Mouse (Mus musculus): ENCODE measurements around the gene Extl2. TPM values are rescaled to one million over a fixed set of nuclear protein-coding genes. Genes with fewer than 3 reads are reported as not detected.

The Extl2 gene
- polyA plus RNA-seq, 2 experiments = 8.6 to 20.1 TPM

GRCm38 (mm10) chr3:116024236-116024635 lies 17.0 kb downstream of the Extl2 start:
- ATAC-seq (ENCODE audit: low FRiP score, low read depth) = no peak
- Histone ChIP-seq H3K9me3 (ENCODE audit: control insufficient read depth, low read length) (no peaks in the 10 kb centered on the region), H3K4me1 (ENCODE audit: control insufficient read depth, insufficient read depth, low read length) (no peaks in the 10 kb centered on the region), H3K4me2 (replicated peaks; ENCODE audit: low read depth, low read length, severe bottlenecking) (no peak overlapping the region), H3K27ac (replicated peaks; ENCODE audit: low read depth, low read length) (no peak overlapping the region), H3K9ac (ENCODE audit: low read depth, low read length, severe bottlenecking) (no peak overlapping the region), H3K36me3 (ENCODE audit: control insufficient read depth, insufficient read depth, low read length) (0 out of 2 replicates have a peak, but pooled peaks cover 9% of the 10 kb centered on the region), H3K4me3 (replicated peaks; ENCODE audit: low read length) (no peak overlapping the region), H3K27me3 (ENCODE audit: control insufficient read depth, insufficient read depth, low read length) (no peaks in the 10 kb centered on the region)
- TF ChIP-seq POLR2A (IDR thresholded peaks at IDR 0.05; ENCODE audit: borderline replicate concordance, extremely low read depth, insufficient read depth, insufficient read length) = no peak
- 79% methylated on average over 12 of the region's 12 CpGs for WGBS
- no peak for DNase-seq (ENCODE audit: low spot score)

- TF ChIP-seq POLR2A (IDR thresholded peaks at IDR 0.05; ENCODE audit: borderline replicate concordance, extremely low read depth, insufficient read depth, insufficient read length) = no peak
- H3K27me3 ChIP-seq (ENCODE audit: control insufficient read depth, insufficient read depth, low read length) = no peaks in the 10 kb centered on the region
- no peak overlapping the region for H3K9ac ChIP-seq (ENCODE audit: low read depth, low read length, severe bottlenecking)
- no peak overlapping the region for H3K4me3 ChIP-seq (replicated peaks; ENCODE audit: low read length)
- no peak overlapping the region for H3K27ac ChIP-seq (replicated peaks; ENCODE audit: low read depth, low read length)
- no peaks in the 10 kb centered on the region for H3K9me3 ChIP-seq (ENCODE audit: control insufficient read depth, low read length)
- 36% methylated on average over 5 of the region's 5 CpGs for WGBS
- H3K4me1 ChIP-seq (ENCODE audit: control insufficient read depth, insufficient read depth, low read length) = no peaks in the 10 kb centered on the region
- DNase-seq (ENCODE audit: low spot score) = peak; percentile 54
- no peak overlapping the region for H3K4me2 ChIP-seq (replicated peaks; ENCODE audit: low read depth, low read length, severe bottlenecking)
- ATAC-seq (ENCODE audit: low FRiP score, low read depth) = 0 out of 2 replicates have a peak, but pooled peaks have one; percentile 41
- 0 out of 2 replicates have a peak, but pooled peaks cover 9% of the 10 kb centered on the region for H3K36me3 ChIP-seq (ENCODE audit: control insufficient read depth, insufficient read depth, low read length)
Measured at GRCm38 (mm10) chr3:116024669-116025068, 17.4 kb downstream of the Extl2 start.

- no peak for TF ChIP-seq POLR2A (IDR thresholded peaks at IDR 0.05; ENCODE audit: borderline replicate concordance, extremely low read depth, insufficient read depth, insufficient read length)
- no peaks in the 10 kb centered on the region for H3K4me1 ChIP-seq (ENCODE audit: control insufficient read depth, insufficient read depth, low read length)
- H3K36me3 ChIP-seq (ENCODE audit: control insufficient read depth, insufficient read depth, low read length) = 0 out of 2 replicates have a peak, but pooled peaks cover 9% of the 10 kb centered on the region
- H3K4me3 ChIP-seq (replicated peaks; ENCODE audit: low read length) = no peak overlapping the region
- no peak for DNase-seq (ENCODE audit: low spot score)
- no peaks in the 10 kb centered on the region for H3K9me3 ChIP-seq (ENCODE audit: control insufficient read depth, low read length)
- no peak overlapping the region for H3K27ac ChIP-seq (replicated peaks; ENCODE audit: low read depth, low read length)
- 92% methylated on average over 10 of the region's 10 CpGs for WGBS
- H3K9ac ChIP-seq (ENCODE audit: low read depth, low read length, severe bottlenecking) = no peak overlapping the region
- H3K4me2 ChIP-seq (replicated peaks; ENCODE audit: low read depth, low read length, severe bottlenecking) = no peak overlapping the region
- no peaks in the 10 kb centered on the region for H3K27me3 ChIP-seq (ENCODE audit: control insufficient read depth, insufficient read depth, low read length)
- ATAC-seq (ENCODE audit: low FRiP score, low read depth) = no peak
Measured at GRCm38 (mm10) chr3:116025701-116026100, 18.4 kb downstream of the Extl2 start.

- H3K9ac ChIP-seq (ENCODE audit: low read depth, low read length, severe bottlenecking) = no peak overlapping the region
- ATAC-seq (ENCODE audit: low FRiP score, low read depth) = no peak
- 0 out of 2 replicates have a peak, but pooled peaks cover 9% of the 10 kb centered on the region for H3K36me3 ChIP-seq (ENCODE audit: control insufficient read depth, insufficient read depth, low read length)
- no peaks in the 10 kb centered on the region for H3K9me3 ChIP-seq (ENCODE audit: control insufficient read depth, low read length)
- H3K4me1 ChIP-seq (ENCODE audit: control insufficient read depth, insufficient read depth, low read length) = no peaks in the 10 kb centered on the region
- no peak overlapping the region for H3K4me2 ChIP-seq (replicated peaks; ENCODE audit: low read depth, low read length, severe bottlenecking)
- H3K4me3 ChIP-seq (replicated peaks; ENCODE audit: low read length) = no peak overlapping the region
- TF ChIP-seq POLR2A (IDR thresholded peaks at IDR 0.05; ENCODE audit: borderline replicate concordance, extremely low read depth, insufficient read depth, insufficient read length) = no peak
- H3K27me3 ChIP-seq (ENCODE audit: control insufficient read depth, insufficient read depth, low read length) = no peaks in the 10 kb centered on the region
- H3K27ac ChIP-seq (replicated peaks; ENCODE audit: low read depth, low read length) = no peak overlapping the region
- 77% methylated on average over 20 of the region's 20 CpGs for WGBS
- no peak for DNase-seq (ENCODE audit: low spot score)
Measured at GRCm38 (mm10) chr3:116026996-116027395, 19.7 kb downstream of the Extl2 start.

GRCm38 (mm10) chr3:116030152-116030788 lies 23.0 kb downstream of the Extl2 start:
- TF ChIP-seq POLR2A (IDR thresholded peaks at IDR 0.05; ENCODE audit: borderline replicate concordance, extremely low read depth, insufficient read depth, insufficient read length) = no peak
- ATAC-seq (ENCODE audit: low FRiP score, low read depth) (no peak; the same call in 1 of the 2 replicates), DNase-seq (ENCODE audit: low spot score) (peak; percentile 27)
- H3K9ac ChIP-seq (ENCODE audit: low read depth, low read length, severe bottlenecking) = no peak overlapping the region
- WGBS = 44% methylated on average over 11 of the region's 11 CpGs
- no peaks in the 10 kb centered on the region for H3K4me1 ChIP-seq (ENCODE audit: control insufficient read depth, insufficient read depth, low read length)
- no peak overlapping the region for H3K27ac ChIP-seq (replicated peaks; ENCODE audit: low read depth, low read length)
- H3K4me3 ChIP-seq (replicated peaks; ENCODE audit: low read length) = no peak overlapping the region
- H3K27me3 ChIP-seq (ENCODE audit: control insufficient read depth, insufficient read depth, low read length) = no peaks in the 10 kb centered on the region
- H3K9me3 ChIP-seq (ENCODE audit: control insufficient read depth, low read length) = no peaks in the 10 kb centered on the region
- H3K36me3 ChIP-seq (ENCODE audit: control insufficient read depth, insufficient read depth, low read length) = 0 out of 2 replicates have a peak, but pooled peaks cover 5% of the 10 kb centered on the region
- H3K4me2 ChIP-seq (replicated peaks; ENCODE audit: low read depth, low read length, severe bottlenecking) = no peak overlapping the region
